Mouse (Mus musculus) ES-Bruce4 (cell line): Measurements from ENCODE around the gene Grasp. TPM values are rescaled to one million over a fixed set of nuclear protein-coding genes. Genes with fewer than 3 reads are reported as not detected.
A peak's percentile ranks its signal among the peaks of the same experiment; 100 is the strongest.

ENCODE experiments used
- H3K27ac ChIP-seq: 2 replicates; pipeline ENCODE4 v1.5.1; 2012; ENCODE audit warnings: low read length, inconsistent platforms; ENCODE audit not compliant: insufficient read depth
- H3K27me3 ChIP-seq: 2 replicates; pipeline ENCODE4 v1.6.1; 2012; ENCODE audit warnings: mild to moderate bottlenecking, low read length, inconsistent platforms; ENCODE audit not compliant: control insufficient read depth, poor library complexity, insufficient read depth, severe bottlenecking
- H3K36me3 ChIP-seq: 2 replicates; pipeline ENCODE4 v1.6.1; 2012; ENCODE audit warnings: inconsistent platforms, mild to moderate bottlenecking, low read length, moderate library complexity; ENCODE audit not compliant: control insufficient read depth, poor library complexity, insufficient read depth, severe bottlenecking
- H3K4me1 ChIP-seq: one replicate; pipeline ENCODE4 v1.8.1; 2011; ENCODE audit warnings: low read length; ENCODE audit not compliant: control insufficient read depth, insufficient read depth
- H3K4me3 ChIP-seq: 2 replicates; pipeline ENCODE4 v1.5.1; 2011; ENCODE audit warnings: low read depth, mild to moderate bottlenecking, low read length
- H3K9ac ChIP-seq: 2 replicates; pipeline ENCODE4 v1.6.1; 2012; ENCODE audit warnings: low read depth, mild to moderate bottlenecking, inconsistent platforms; ENCODE audit not compliant: poor library complexity, severe bottlenecking
- H3K9me3 ChIP-seq: replicated peaks from 2 replicates; pipeline ENCODE4 v1.6.1; 2012; ENCODE audit warnings: mild to moderate bottlenecking, low read length, inconsistent platforms; ENCODE audit not compliant: control insufficient read depth, poor library complexity, insufficient read depth, severe bottlenecking
- CTCF ChIP-seq: IDR thresholded peaks from one replicate; pipeline ENCODE4 v1.8.1; 2011; ENCODE audit warnings: low read depth, low read length
- EP300 ChIP-seq: IDR thresholded peaks from 2 replicates; pipeline ENCODE4 v1.6.1; 2011; ENCODE audit warnings: low read depth, low read length; ENCODE audit not compliant: insufficient read depth
- POLR2A ChIP-seq: IDR thresholded peaks from one replicate; pipeline ENCODE4 v1.8.1; 2011; ENCODE audit warnings: low read length; ENCODE audit not compliant: insufficient read depth
- polyA plus RNA-seq: library from polyadenylated mRNA; stranded (reverse); fragments of >200 nt; gene quantifications from 2 replicates; pipeline ENCODE4 v1.2.4, GENCODE M21; 2011; ENCODE audit warnings: low read depth; ENCODE audit not compliant: missing spikeins, insufficient read depth, insufficient read length

Gene Grasp
- polyA plus RNA-seq, 1 experiment: 8.6 TPM

DNA sequence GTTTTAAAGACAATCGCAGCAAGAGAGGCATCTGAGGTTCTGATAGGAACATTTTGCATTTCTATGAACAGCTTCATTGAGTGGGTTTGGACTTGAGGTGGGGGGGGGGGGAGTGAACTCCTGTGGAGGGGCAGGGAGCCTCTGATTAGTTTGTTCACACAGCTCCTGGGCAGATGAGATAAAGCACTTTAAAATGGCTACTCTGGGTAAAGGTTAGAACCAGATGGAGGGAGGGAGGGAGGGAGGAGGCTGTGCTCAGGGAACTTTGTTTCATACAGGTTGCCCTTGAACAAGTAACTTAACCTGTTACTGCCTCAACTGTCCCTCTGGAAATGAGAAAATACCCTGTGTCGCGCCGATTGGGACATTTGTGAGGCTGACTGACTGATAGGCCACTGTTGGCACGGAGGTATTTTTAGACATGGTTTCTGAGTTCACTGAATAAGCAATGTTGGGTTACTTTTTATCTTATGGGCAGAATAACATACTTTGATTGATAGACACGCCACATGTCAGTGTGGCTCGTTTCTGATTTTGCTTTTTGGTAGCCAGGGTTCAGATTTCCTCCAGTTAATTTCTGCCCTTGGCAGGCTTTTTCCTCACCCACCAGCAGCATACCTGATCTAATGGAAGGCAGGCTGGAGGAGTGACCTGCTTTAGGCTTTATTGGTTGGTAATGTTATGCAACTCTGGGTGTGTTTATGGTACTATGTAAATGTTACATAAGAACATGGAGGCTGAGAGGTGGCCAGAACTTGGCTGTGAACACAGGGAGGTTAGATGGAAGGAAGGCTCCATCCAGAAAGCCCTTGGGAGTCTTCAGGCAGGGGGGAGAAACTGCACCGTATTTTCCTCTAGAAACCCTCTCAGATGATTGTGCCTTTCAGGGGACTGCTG is 46.9 kb upstream of the Grasp start:
- H3K4me3 ChIP-seq: no peak overlapping the region
- no peaks in the 10 kb centered on the region for H3K36me3 ChIP-seq
- H3K9me3 ChIP-seq: no peaks in the 10 kb centered on the region
- TF ChIP-seq CTCF (no peak), EP300 (no peak), POLR2A (no peak)
- no peak overlapping the region for H3K9ac ChIP-seq
- no peak overlapping the region for H3K27ac ChIP-seq
- peaks cover 9% of the 10 kb centered on the region for H3K4me1 ChIP-seq
- H3K27me3 ChIP-seq: peaks cover 3% of the 10 kb centered on the region; the same call in 1 of the 2 replicates

DNA sequence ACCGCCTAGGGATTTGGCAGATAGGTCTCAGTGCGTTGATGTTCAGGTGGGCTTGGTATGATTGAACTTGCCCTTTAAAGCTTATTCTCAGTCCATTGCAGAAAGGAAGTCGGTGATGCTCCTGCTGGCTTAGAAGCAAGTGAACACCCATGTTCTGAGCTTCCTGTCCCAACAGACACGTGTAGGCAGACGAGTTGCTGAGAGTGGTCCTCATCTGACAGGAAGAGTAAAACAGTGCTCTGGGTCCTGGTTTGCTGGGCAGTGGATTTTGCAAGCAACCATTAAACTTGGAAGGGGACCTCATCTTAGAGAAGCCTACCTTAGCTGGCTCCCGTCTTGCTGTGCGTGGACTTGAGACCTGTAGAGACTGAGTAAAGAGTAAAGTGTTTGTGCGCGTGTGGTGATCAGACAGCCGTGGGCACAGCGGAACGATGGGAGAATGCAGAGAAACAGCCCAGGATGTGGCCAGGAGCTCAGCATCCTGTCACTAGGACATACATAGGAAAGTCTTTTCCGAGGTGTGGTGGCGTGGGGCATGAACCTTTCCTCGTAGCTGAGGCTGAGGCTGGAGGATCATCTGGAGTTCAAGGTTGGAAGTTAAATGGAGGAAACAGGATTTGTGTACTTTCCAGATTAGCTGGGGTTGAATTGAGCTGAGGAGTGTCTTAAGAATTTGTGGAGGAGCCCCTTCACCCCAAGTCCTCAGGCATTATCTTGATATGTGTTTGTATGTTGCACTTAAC is 43.5 kb upstream of the Grasp start:
- TF ChIP-seq EP300 (no peak), POLR2A (no peak), CTCF (no peak)
- Histone ChIP-seq H3K27me3 (no peaks in the 10 kb centered on the region), H3K4me3 (no peak overlapping the region), H3K27ac (peak overlapping the region; percentile 20; the same call in 1 of the 2 replicates), H3K4me1 (peaks cover 7% of the 10 kb centered on the region), H3K9ac (no peak overlapping the region), H3K9me3 (no peaks in the 10 kb centered on the region), H3K36me3 (no peaks in the 10 kb centered on the region)

DNA sequence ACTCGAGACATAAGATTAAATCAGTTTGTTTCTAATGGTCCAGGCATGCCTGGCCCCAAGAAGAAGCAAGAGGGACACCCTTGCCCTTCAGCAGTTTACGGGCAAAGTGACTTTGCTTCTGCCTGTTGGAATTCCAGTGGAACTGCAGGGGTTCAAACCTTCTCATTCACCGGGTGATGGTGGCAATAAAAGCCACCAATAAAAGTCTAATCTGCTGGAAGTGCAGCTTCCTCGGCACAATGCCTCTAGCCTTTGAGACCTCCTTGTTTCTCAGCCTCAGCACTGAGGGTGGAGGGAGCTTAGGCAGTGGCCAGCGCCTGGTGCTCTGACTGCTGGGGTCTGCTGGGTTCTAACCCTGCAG is 42.9 kb upstream of the Grasp start:
- Histone ChIP-seq H3K9me3 (no peaks in the 10 kb centered on the region), H3K27ac (peak overlapping the region; percentile 48; the same call in 1 of the 2 replicates), H3K4me3 (no peak overlapping the region), H3K4me1 (peaks cover 7% of the 10 kb centered on the region), H3K27me3 (no peaks in the 10 kb centered on the region), H3K36me3 (no peaks in the 10 kb centered on the region), H3K9ac (no peak overlapping the region)
- TF ChIP-seq EP300 (0 out of 2 replicates have a peak, but pooled peaks have one; percentile 43), CTCF (no peak)

DNA sequence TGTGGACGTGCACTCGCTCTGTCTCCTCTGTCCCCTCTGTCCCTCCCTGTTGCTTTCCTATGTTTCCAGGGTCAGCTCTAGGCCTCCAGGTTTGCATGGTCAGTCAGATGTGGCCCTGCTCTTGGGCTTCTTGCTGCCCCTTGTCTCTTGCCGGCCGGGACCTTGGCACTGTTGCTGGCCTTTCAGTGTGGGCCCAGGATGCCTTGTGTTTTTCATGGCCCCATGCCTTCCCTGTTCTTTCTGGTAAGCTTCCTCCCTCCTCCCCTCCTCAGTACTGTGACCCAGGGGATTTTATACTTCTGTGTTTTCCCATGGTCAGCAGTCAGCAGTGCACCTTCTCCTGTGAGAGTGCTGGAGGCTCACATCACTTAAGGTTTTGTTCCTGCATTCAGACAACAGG is 42.5 kb upstream of the Grasp start:
- Histone ChIP-seq H3K27me3 (no peaks in the 10 kb centered on the region), H3K27ac (peak overlapping the region; percentile 48; the same call in 1 of the 2 replicates), H3K9me3 (no peaks in the 10 kb centered on the region), H3K9ac (no peak overlapping the region), H3K4me1 (peaks cover 7% of the 10 kb centered on the region), H3K4me3 (no peak overlapping the region), H3K36me3 (no peaks in the 10 kb centered on the region)
- TF ChIP-seq POLR2A: no peak
- TF ChIP-seq CTCF: no peak
- TF ChIP-seq EP300: no peak

DNA sequence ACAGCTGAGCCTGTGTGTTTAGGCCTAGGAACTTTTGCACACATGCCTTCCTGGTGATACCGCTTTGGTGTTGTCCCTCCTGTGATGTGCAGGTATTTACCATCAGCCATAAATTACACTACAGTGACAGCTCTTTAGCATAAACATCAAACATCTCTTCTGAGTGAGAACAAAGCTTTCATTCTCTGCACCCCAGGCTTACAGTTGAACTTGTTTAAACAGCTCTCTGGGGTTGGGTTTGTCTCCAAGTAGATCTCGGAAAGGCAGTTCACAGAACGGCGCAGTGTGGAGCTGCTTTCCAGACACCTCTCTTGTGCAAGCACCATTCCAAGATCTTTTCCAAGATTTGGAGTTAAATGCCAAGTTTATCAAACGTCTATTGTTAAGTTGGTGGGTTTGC is 41.3 kb upstream of the Grasp start:
- no peak overlapping the region for H3K9ac ChIP-seq

DNA sequence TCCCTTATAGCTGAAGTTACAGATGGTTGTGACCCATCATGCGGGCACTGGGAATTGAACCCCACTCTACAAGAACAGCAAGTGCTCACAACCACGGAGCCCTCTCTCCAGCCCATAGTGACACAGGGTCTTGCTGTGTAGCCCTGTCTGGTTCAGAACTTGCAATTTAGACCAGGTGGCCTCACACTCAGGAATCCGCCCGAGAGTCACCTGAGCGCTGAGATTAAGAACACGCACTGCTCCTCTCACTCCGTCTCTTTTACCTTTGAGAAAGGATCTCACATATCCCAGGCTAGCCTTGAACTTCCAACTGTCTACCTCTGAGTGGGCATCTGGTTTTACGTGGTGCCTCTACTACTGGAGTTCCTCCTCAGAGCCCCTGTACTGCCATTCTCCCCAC is 39.7 kb upstream of the Grasp start:
- Histone ChIP-seq H3K9ac (no peak overlapping the region), H3K27ac (no peak overlapping the region), H3K9me3 (no peaks in the 10 kb centered on the region), H3K4me1 (peaks cover 2% of the 10 kb centered on the region), H3K4me3 (no peak overlapping the region), H3K36me3 (no peaks in the 10 kb centered on the region), H3K27me3 (no peaks in the 10 kb centered on the region)
- TF ChIP-seq POLR2A (no peak), CTCF (no peak), EP300 (no peak)

More for the DNA sequence above, 41.3 kb upstream of the Grasp start:
- Histone ChIP-seq H3K27me3 (no peaks in the 10 kb centered on the region), H3K4me1 (peaks cover 4% of the 10 kb centered on the region), H3K9me3 (no peaks in the 10 kb centered on the region), H3K27ac (no peak overlapping the region), H3K4me3 (no peak overlapping the region), H3K36me3 (no peaks in the 10 kb centered on the region)
- TF ChIP-seq POLR2A: no peak
- no peak for TF ChIP-seq EP300
- TF ChIP-seq CTCF: no peak
